Mouse (Mus musculus) megakaryocyte progenitor cell, adult 5-6 weeks (primary cell): ENCODE data around the gene Mansc4. TPM values are rescaled to one million over a fixed set of nuclear protein-coding genes. Genes with fewer than 3 reads are reported as not detected.

Experiments
- ATAC-seq: replicated peaks from 2 replicates; pipeline ENCODE4 v1.8.0; 2016; ENCODE audit warnings: mild to moderate bottlenecking, moderate TSS enrichment, inconsistent platforms; ENCODE audit not compliant: poor library complexity
- total RNA-seq, 2 experiments: library from RNA; stranded (forward) in 1 of 2; stranded (reverse) in 1 of 2; fragments of 157-497, 149-512 nt in 1 of 2; fragments of 200-1000 nt in 1 of 2; gene quantifications; 2 replicates each; pipeline versions ENCODE4 v1.2.3 to v1.2.4; 2015 to 2017

Mansc4 gene
- total RNA-seq, 2 experiments from 2014 or later = not detected

GRCm38 (mm10) chr6:147030096-147030885 is 56.5 kb downstream of the Mansc4 start:
- ATAC-seq = no peak

- no peak for ATAC-seq
Measured at GRCm38 (mm10) chr6:147029591-147029990, 57.2 kb downstream of the Mansc4 start.

GRCm38 (mm10) chr6:147028396-147028795 is 58.4 kb downstream of the Mansc4 start:
- no peak for ATAC-seq

Other genes with a start within 250 kb of the Mansc4 start
- gene Smco2, start 236.9 kb downstream of the Mansc4 start, total RNA-seq (2015) = not detected in 2 replicates
- not detected in 2 replicates for gene Smco2, start 236.9 kb downstream of the Mansc4 start, total RNA-seq (2017)
- gene Ppfibp1, start 198.5 kb downstream of the Mansc4 start, total RNA-seq (2015) = 6.8 and 9.5 TPM in 2 replicates
- gene Ppfibp1, start 198.5 kb downstream of the Mansc4 start, total RNA-seq (2017) = 9.8 and 19.6 TPM in 2 replicates
- not detected in 2 replicates for gene 1700034J05Rik, start 132.6 kb downstream of the Mansc4 start, total RNA-seq (2015)
- gene 1700034J05Rik, start 132.6 kb downstream of the Mansc4 start, total RNA-seq (2017) = not detected in 2 replicates
- gene Rep15, start 54.4 kb downstream of the Mansc4 start, total RNA-seq (2015) = 0.27 TPM in 1 of 2 replicates, not detected in the other
- gene Rep15, start 54.4 kb downstream of the Mansc4 start, total RNA-seq (2017) = 0.41 TPM in 1 of 2 replicates, not detected in the other
- 101 and 103 TPM in 2 replicates for gene Mrps35, start 44.3 kb downstream of the Mansc4 start, total RNA-seq (2015)
- 87.8 and 94.0 TPM in 2 replicates for gene Mrps35, start 44.3 kb downstream of the Mansc4 start, total RNA-seq (2017)
- gene Klhl42, start 4.3 kb upstream of the Mansc4 start, total RNA-seq (2015) = 8.0 and 9.7 TPM in 2 replicates
- 6.5 and 7.6 TPM in 2 replicates for gene Klhl42, start 4.3 kb upstream of the Mansc4 start, total RNA-seq (2017)
- gene Pthlh, start 177.2 kb upstream of the Mansc4 start, total RNA-seq (2015) = not detected in 2 replicates
- gene Pthlh, start 177.2 kb upstream of the Mansc4 start, total RNA-seq (2017) = not detected in 2 replicates